Mouse (Mus musculus) c-Kit-negative CD71-positive TER-119-positive erythroid progenitor cells, embryonic 14.5 days (primary cell): ENCODE measurements around the gene Tnip1.

ENCODE experiments used
- DNase-seq: peaks from one replicate; pipeline ENCODE4 v3.0.0-alpha.2; 2013; ENCODE audit warnings: low read depth, low spot score

Gene Tnip1

GRCm38 (mm10) chr11:54962810-54963209, at the start of gene Tnip1:
Gene Tnip1 (minus strand): TSS chr11:54962917.
- no peak for DNase-seq

- no peak for DNase-seq
Measured at GRCm38 (mm10) chr11:55011440-55011839, 48.7 kb upstream of the Tnip1 start.

GRCm38 (mm10) chr11:55008230-55008629, 45.5 kb upstream of the Tnip1 start:
- DNase-seq: no peak

GRCm38 (mm10) chr11:55005684-55006083, 43.0 kb upstream of the Tnip1 start:
- DNase-seq: no peak

- no peak for DNase-seq
Measured at GRCm38 (mm10) chr11:55004970-55005502, 42.3 kb upstream of the Tnip1 start.

GRCm38 (mm10) chr11:54998708-54999107, 36.0 kb upstream of the Tnip1 start:
- DNase-seq: no peak

- DNase-seq: no peak
Measured at GRCm38 (mm10) chr11:54998284-54998683, 35.6 kb upstream of the Tnip1 start.

- no peak for DNase-seq
Measured at GRCm38 (mm10) chr11:54996176-54996575, 33.5 kb upstream of the Tnip1 start.

GRCm38 (mm10) chr11:54989920-54990319, 27.2 kb upstream of the Tnip1 start:
- DNase-seq: no peak

GRCm38 (mm10) chr11:54988754-54989349, 26.1 kb upstream of the Tnip1 start:
- DNase-seq: no peak

GRCm38 (mm10) chr11:54987974-54988373, 25.3 kb upstream of the Tnip1 start:
- DNase-seq: peak; percentile 24

- no peak for DNase-seq
Measured at GRCm38 (mm10) chr11:54985086-54985485, 22.4 kb upstream of the Tnip1 start.

- no peak for DNase-seq
Measured at GRCm38 (mm10) chr11:54984581-54984980, 21.9 kb upstream of the Tnip1 start.

- DNase-seq: peak; percentile 49
Measured at GRCm38 (mm10) chr11:54984085-54984484, 21.4 kb upstream of the Tnip1 start.

- DNase-seq: no peak
Measured at GRCm38 (mm10) chr11:54982520-54982919, 19.8 kb upstream of the Tnip1 start.

GRCm38 (mm10) chr11:54981630-54982029, 18.9 kb upstream of the Tnip1 start:
- DNase-seq: no peak

- DNase-seq: no peak
Measured at GRCm38 (mm10) chr11:54977385-54977937, 14.7 kb upstream of the Tnip1 start.

GRCm38 (mm10) chr11:54976351-54976750, 13.6 kb upstream of the Tnip1 start:
- DNase-seq: no peak

- DNase-seq: no peak
Measured at GRCm38 (mm10) chr11:54975756-54976155, 13.0 kb upstream of the Tnip1 start.

GRCm38 (mm10) chr11:54975340-54975739, 12.6 kb upstream of the Tnip1 start:
- DNase-seq: no peak

- DNase-seq: no peak
Measured at GRCm38 (mm10) chr11:54974639-54975038, 11.9 kb upstream of the Tnip1 start.

GRCm38 (mm10) chr11:54973481-54974212, 10.9 kb upstream of the Tnip1 start:
- DNase-seq: no peak

- DNase-seq: no peak
Measured at GRCm38 (mm10) chr11:54972789-54973188, 10.1 kb upstream of the Tnip1 start.
